Mouse (Mus musculus) thymus, postnatal 0 days (tissue): ENCODE data around the gene Tmem255b. TPM values are rescaled to one million over a fixed set of nuclear protein-coding genes. Genes with fewer than 3 reads are reported as not detected.
A peak's percentile ranks its signal among the peaks of the same experiment; 100 is the strongest.

Source experiments
- DNase-seq: peaks from one replicate; pipeline ENCODE4 v3.0.0-alpha.2; 2015; ENCODE audit warnings: low spot score
- polyA plus RNA-seq: library from polyadenylated mRNA; unstranded; fragments of >200 nt; fragmentation: Nextera tagmentation; extraction: Ambion mirVana; gene quantifications from 2 replicates; pipeline ENCODE4 v1.2.1, GENCODE M21; 2015

The Tmem255b gene
- polyA plus RNA-seq, 1 experiment from 2014 or later: 0.99 TPM

- no peak for DNase-seq
Measured at GRCm38 (mm10) chr8:13491491-13492010, 56.6 kb downstream of the Tmem255b start.

- no peak for DNase-seq
Measured at GRCm38 (mm10) chr8:13492198-13492995, 57.4 kb downstream of the Tmem255b start.

GRCm38 (mm10) chr8:13493011-13493410 is 58.0 kb downstream of the Tmem255b start:
- no peak for DNase-seq

GRCm38 (mm10) chr8:13493858-13494631 is 59.1 kb downstream of the Tmem255b start, which contains the start of gene Gas6:
Gene Gas6, minus strand, starts transcription at chr8:13494490.
- peak; percentile 7 for DNase-seq

GRCm38 (mm10) chr8:13501221-13501620 is 66.2 kb downstream of the Tmem255b start:
- no peak for DNase-seq

- no peak for DNase-seq
Measured at GRCm38 (mm10) chr8:13503936-13504606, 69.1 kb downstream of the Tmem255b start.

- no peak for DNase-seq
Measured at GRCm38 (mm10) chr8:13504894-13505674, 70.1 kb downstream of the Tmem255b start.

GRCm38 (mm10) chr8:13506849-13507248 is 71.9 kb downstream of the Tmem255b start:
- DNase-seq: no peak

GRCm38 (mm10) chr8:13507284-13507937 is 72.4 kb downstream of the Tmem255b start:
- DNase-seq: no peak

- DNase-seq: no peak
Measured at GRCm38 (mm10) chr8:13512016-13512415, 77.0 kb downstream of the Tmem255b start.

GRCm38 (mm10) chr8:13512677-13513076 is 77.7 kb downstream of the Tmem255b start:
- DNase-seq: no peak

- DNase-seq: no peak
Measured at GRCm38 (mm10) chr8:13513556-13514370, 78.8 kb downstream of the Tmem255b start.

GRCm38 (mm10) chr8:13516011-13516442 is 81.0 kb downstream of the Tmem255b start:
- DNase-seq: no peak

GRCm38 (mm10) chr8:13516728-13517127 is 81.7 kb downstream of the Tmem255b start:
- no peak for DNase-seq

- no peak for DNase-seq
Measured at GRCm38 (mm10) chr8:13517284-13517781, 82.3 kb downstream of the Tmem255b start.
